Mouse (Mus musculus) thymus, postnatal 14 days (tissue): ENCODE measurements around the gene Rtf2.
A peak's percentile ranks its signal among the peaks of the same experiment; 100 is the strongest.

Experiments
- DNase-seq: peaks from one replicate; pipeline ENCODE4 v3.0.0; 2021

The Rtf2 gene

GRCm38 (mm10) chr2:172484696-172485370 lies 44.5 kb downstream of the Rtf2 start:
- DNase-seq = no peak

- no peak for DNase-seq
Measured at GRCm38 (mm10) chr2:172496736-172497345, 56.5 kb downstream of the Rtf2 start.

- no peak for DNase-seq
Measured at GRCm38 (mm10) chr2:172498823-172499222, 58.5 kb downstream of the Rtf2 start.

GRCm38 (mm10) chr2:172500752-172501316 lies 60.5 kb downstream of the Rtf2 start:
- no peak for DNase-seq

- peak; percentile 34 for DNase-seq
Measured at GRCm38 (mm10) chr2:172501341-172501740, 61.0 kb downstream of the Rtf2 start.

GRCm38 (mm10) chr2:172502168-172502567 lies 61.8 kb downstream of the Rtf2 start:
- DNase-seq = no peak

- DNase-seq = no peak
Measured at GRCm38 (mm10) chr2:172506121-172506520, 65.8 kb downstream of the Rtf2 start.

GRCm38 (mm10) chr2:172510056-172510712 lies 69.8 kb downstream of the Rtf2 start:
- DNase-seq = no peak

GRCm38 (mm10) chr2:172510899-172511298 lies 70.5 kb downstream of the Rtf2 start:
- no peak for DNase-seq

GRCm38 (mm10) chr2:172516407-172516992 lies 76.1 kb downstream of the Rtf2 start:
- no peak for DNase-seq
